Mouse (Mus musculus): ENCODE results near the gene Tppp3. TPM values are rescaled to one million over a fixed set of nuclear protein-coding genes. Genes with fewer than 3 reads are reported as not detected.

The Tppp3 gene
- total and polyA plus RNA-seq, 3 experiments, result 0.25 to 0.39 TPM; not detected in 1

DNA sequence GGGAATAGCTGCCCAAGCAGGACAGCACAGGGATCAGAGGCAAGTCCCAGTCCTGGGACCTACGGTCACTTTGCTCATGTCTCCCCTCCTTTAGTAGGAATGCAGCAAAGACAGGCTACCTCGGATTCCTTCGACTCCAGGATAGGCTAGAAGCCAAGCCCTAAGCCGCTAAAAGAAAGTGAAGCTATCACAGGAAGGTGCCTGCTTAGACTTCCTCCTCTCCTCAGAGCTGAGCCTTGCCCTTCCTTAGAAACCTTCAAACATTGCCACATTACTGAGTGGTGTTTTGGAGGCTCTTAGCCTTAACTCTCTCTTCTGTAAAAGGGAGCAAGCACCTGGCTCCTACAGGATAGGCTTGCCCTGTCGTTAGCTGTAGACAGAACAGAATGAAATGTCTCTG is 3.4 kb upstream of the Tppp3 start:
- in situ Hi-C loops (cut with MboI; ENCODE audit: low pct_ligation_motif_present, low pct_unique_long_range_greater_than_20kb, low sequenced_read_pairs) (loop anchor here (5.0 to 10.0 kb wide), 2 partner anchors 37 to 110 kb away; no protein-coding TSS in a partner anchor), dilution Hi-C loops (cut with MboI; ENCODE audit: extremely low pct_ligation_motif_present, extremely low pct_unique_long_range_greater_than_20kb, low sequenced_read_pairs) (no loop called here)
- H3K9me3 ChIP-seq (replicated peaks; ENCODE audit: low read length), result no peaks in the 10 kb centered on the region
- no peaks in the 10 kb centered on the region for H3K27me3 ChIP-seq (replicated peaks)
- no peak for DNase-seq (ENCODE audit: extremely low read depth)
- H3K79me2 ChIP-seq (replicated peaks; ENCODE audit: control insufficient read depth, extremely low read depth, insufficient read depth, poor library complexity, severe bottlenecking), result no peaks in the 10 kb centered on the region
- TF ChIP-seq IRF4 (IDR thresholded peaks at IDR 0.05; ENCODE audit: low read depth, low read length) (no peak), MAFK (IDR thresholded peaks at IDR 0.05; ENCODE audit: insufficient replicate concordance, low read length) (no peak), RCOR1 (conservative IDR thresholded peaks at IDR 0.05; ENCODE audit: low read depth, low read length) (no peak), HCFC1 (IDR thresholded peaks at IDR 0.05; ENCODE audit: low read depth, low read length) (no peak), SMC3 (IDR thresholded peaks at IDR 0.05; ENCODE audit: low read depth, low read length) (no peak), GABPA (IDR thresholded peaks at IDR 0.05; ENCODE audit: insufficient replicate concordance, low read depth, low read length) (no peak), ZC3H11A (IDR thresholded peaks at IDR 0.05; ENCODE audit: low read depth, low read length) (no peak), JUND (conservative IDR thresholded peaks at IDR 0.05; ENCODE audit: low read depth, low read length) (no peak)
- H3K4me2 ChIP-seq (ENCODE audit: insufficient read depth, low read depth, poor library complexity, severe bottlenecking), result no peak overlapping the region
- no peaks in the 10 kb centered on the region for H3K4me1 ChIP-seq (ENCODE audit: control insufficient read depth in 1 of 2, insufficient read depth in 2 of 2)
- peaks cover 0 to 27% of the 10 kb centered on the region in 2 experiments for H3K36me3 ChIP-seq (replicated peaks in 1 of 2; ENCODE audit: control insufficient read depth in 1 of 2, insufficient read depth in 1 of 2, low read length in 1 of 2)
- H3K4me3 ChIP-seq (replicated peaks in 1 of 3; ENCODE audit: low read depth in 2 of 3, low read length in 2 of 3, poor library complexity in 1 of 3), result no peak overlapping the region
- H3K27ac ChIP-seq (ENCODE audit: insufficient read depth, low read depth), result no peak overlapping the region
- H3K9ac ChIP-seq (ENCODE audit: insufficient read depth, low read depth), result no peak overlapping the region

GRCm38 (mm10) chr8:105473816-105474606 is 2.7 kb upstream of the Tppp3 start:
- no peak for TF ChIP-seq TCF12 (IDR thresholded peaks at IDR 0.05; ENCODE audit: low read depth, low read length)
- TF ChIP-seq CHD1 (IDR thresholded peaks at IDR 0.05; ENCODE audit: low read depth, low read length), result no peak
- no peak for TF ChIP-seq HCFC1 (IDR thresholded peaks at IDR 0.05; ENCODE audit: low read depth, low read length)
- no peak for TF ChIP-seq MAFK (IDR thresholded peaks at IDR 0.05; ENCODE audit: insufficient replicate concordance, low read length)
- TF ChIP-seq CTCF (conservative IDR thresholded peaks at IDR 0.05 in 1 of 2, IDR thresholded peaks at IDR 0.05 in 1 of 2; ENCODE audit: low read depth in 2 of 2, low read length in 2 of 2), result no peak
- TF ChIP-seq POLR2A (IDR thresholded peaks at IDR 0.05; ENCODE audit: low read depth, low read length), result no peak
- no peak for TF ChIP-seq USF1 (IDR thresholded peaks at IDR 0.05; ENCODE audit: low read depth, low read length)
- H3K27ac ChIP-seq (ENCODE audit: insufficient read depth, low read depth), result no peak overlapping the region
- H3K4me1 ChIP-seq (ENCODE audit: control insufficient read depth in 1 of 2, insufficient read depth in 2 of 2), result no peaks in the 10 kb centered on the region
- H3K9ac ChIP-seq (ENCODE audit: insufficient read depth, low read depth), result no peak overlapping the region
- DNase-seq (ENCODE audit: extremely low read depth), result no peak
- dilution Hi-C loops (cut with MboI; ENCODE audit: extremely low pct_ligation_motif_present, extremely low pct_unique_long_range_greater_than_20kb, low sequenced_read_pairs), result no loop called here
- in situ Hi-C loops (cut with MboI; ENCODE audit: low pct_ligation_motif_present, low pct_unique_long_range_greater_than_20kb, low sequenced_read_pairs), result loop anchor here (5.0 to 10.0 kb wide), 2 partner anchors 37 to 109 kb away; no protein-coding TSS in a partner anchor
- no peaks in the 10 kb centered on the region for H3K27me3 ChIP-seq (replicated peaks)
- H3K9me3 ChIP-seq (replicated peaks; ENCODE audit: low read length), result no peaks in the 10 kb centered on the region
- H3K36me3 ChIP-seq (replicated peaks in 1 of 2; ENCODE audit: control insufficient read depth in 1 of 2, insufficient read depth in 1 of 2, low read length in 1 of 2), result peaks cover 0 to 27% of the 10 kb centered on the region in 2 experiments
- no peaks in the 10 kb centered on the region for H3K79me2 ChIP-seq (replicated peaks; ENCODE audit: control insufficient read depth, extremely low read depth, insufficient read depth, poor library complexity, severe bottlenecking)
- no peak overlapping the region for H3K4me2 ChIP-seq (ENCODE audit: insufficient read depth, low read depth, poor library complexity, severe bottlenecking)
- no peak overlapping the region for H3K4me3 ChIP-seq (replicated peaks in 1 of 3; ENCODE audit: low read depth in 2 of 3, low read length in 2 of 3, poor library complexity in 1 of 3)
